Mouse (Mus musculus) urinary bladder, adult 2 months (tissue): Measurements from ENCODE around the gene Klk1b21. TPM values are rescaled to one million over a fixed set of nuclear protein-coding genes. Genes with fewer than 3 reads are reported as not detected.
"Not testable (repeated sequence)": the region's sequence is repeated elsewhere in the genome, so short reads cannot be mapped to it uniquely, and the experiment has no call there.

ENCODE experiments used
- DNase-seq: peaks from one replicate; pipeline ENCODE4 v3.0.0; 2022; ENCODE audit warnings: low spot score
- polyA plus RNA-seq: library from polyadenylated mRNA; depleted of rRNA; stranded (reverse); fragments of >200 nt; gene quantifications from 2 replicates; pipeline ENCODE4 v1.2.3, GENCODE M21; 2012; rRNA removed

Klk1b21 gene
- polyA plus RNA-seq, result not detected in 2 replicates

GRCm38 (mm10) chr7:44102028-44102427 lies at the start of gene Klk1b21:
Gene Klk1b21 (plus strand): TSS chr7:44102328.
- not testable (repeated sequence) for DNase-seq

DNA sequence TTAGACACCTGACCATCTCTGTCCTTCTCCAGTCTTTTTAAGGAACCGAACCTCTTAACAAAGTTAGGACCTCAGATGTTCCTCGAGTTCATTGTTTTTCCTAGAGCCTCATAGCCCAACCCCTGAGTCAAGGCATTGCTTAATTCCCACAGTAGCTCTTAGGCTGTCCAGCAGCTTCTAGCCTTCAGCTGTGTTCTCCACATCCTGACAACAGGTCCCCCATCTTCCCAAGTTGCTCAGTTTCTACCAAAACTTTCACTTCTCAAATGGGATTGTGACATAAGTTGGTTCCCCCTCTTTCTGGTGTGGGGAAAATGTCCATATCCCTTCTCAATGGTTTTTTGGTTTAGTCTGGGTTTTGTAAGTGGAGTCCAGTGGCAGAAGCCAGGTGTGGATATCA lies 30.0 kb upstream of the Klk1b21 start:
- DNase-seq, result no peak

- DNase-seq, result no peak
These were observed 24.4 kb upstream of the Klk1b21 start for GRCm38 (mm10) chr7:44077703-44078102.

DNA sequence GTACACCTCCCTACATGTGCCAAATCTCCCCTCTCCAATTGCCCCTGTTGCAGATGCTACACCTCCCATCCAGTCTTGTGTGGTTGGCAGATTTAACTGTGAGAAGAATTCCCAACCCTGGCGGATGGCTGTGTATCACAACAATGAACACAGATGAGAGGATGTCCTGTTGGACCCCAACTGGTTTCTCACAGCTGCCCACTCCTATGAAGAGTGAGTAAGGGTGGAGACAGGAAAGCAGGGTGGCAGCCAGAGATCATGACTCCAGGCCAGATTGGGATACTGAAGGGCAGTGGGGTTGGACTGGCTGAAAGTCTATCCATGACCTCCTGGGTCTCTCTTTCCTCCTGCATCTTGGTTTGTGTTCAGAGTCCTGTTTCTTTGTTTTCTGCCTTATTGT lies 6.0 kb upstream of the Klk1b21 start:
- DNase-seq, result no peak

DNA sequence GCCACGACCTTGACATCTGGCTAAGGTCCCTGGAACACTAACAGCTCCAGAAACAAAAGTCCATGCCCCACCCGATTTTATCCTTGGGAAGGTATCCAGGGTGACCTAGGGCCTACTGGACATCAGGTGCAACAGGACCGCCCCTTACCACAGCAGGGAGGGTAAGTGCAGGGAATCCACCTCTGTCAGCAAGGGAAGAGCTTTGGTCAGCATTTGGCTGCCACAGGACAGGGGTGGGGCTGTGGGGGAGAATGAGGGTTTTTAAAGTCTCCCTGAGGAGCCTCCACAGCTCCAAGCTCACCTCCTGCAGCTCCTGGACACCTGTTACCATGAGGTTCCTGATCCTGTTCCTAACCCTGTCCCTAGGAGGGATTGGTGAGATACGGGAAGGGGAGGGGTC lies 10.2 kb downstream of the Klk1b21 start, which contains the start of gene Klk1b22:
TSS of gene Klk1b22 (plus strand) at position 301 of the 400 bp plus-strand sequence.
- no peak for DNase-seq

- DNase-seq, result no peak
These were observed 21.3 kb downstream of the Klk1b21 start for GRCm38 (mm10) chr7:44123445-44123844.

- DNase-seq, result no peak
These were observed 34.3 kb downstream of the Klk1b21 start, which contains the start of gene Klk1b16 for GRCm38 (mm10) chr7:44136467-44136866. Gene Klk1b16 (plus strand): TSS chr7:44136767.

Other genes with a start within 250 kb of the Klk1b21 start
- gene Klk4, start 221.2 kb upstream of the Klk1b21 start, polyA plus RNA-seq, result not detected in 2 replicates
- not detected in 2 replicates for gene Klk15, start 168.6 kb upstream of the Klk1b21 start, polyA plus RNA-seq
- not detected in 2 replicates for gene Klk1b8, start 151.7 kb upstream of the Klk1b21 start, polyA plus RNA-seq
- not detected in 2 replicates for gene Klk1b1, start 135.6 kb upstream of the Klk1b21 start, polyA plus RNA-seq
- gene Klk1b9, start 126.3 kb upstream of the Klk1b21 start, polyA plus RNA-seq, result not detected in 2 replicates
- not detected in 2 replicates for gene Klk1b11, start 106.5 kb upstream of the Klk1b21 start, polyA plus RNA-seq
- not detected in 2 replicates for gene Klk1b26, start 90.2 kb upstream of the Klk1b21 start, polyA plus RNA-seq
- gene Klk1b27, start 50.0 kb upstream of the Klk1b21 start, polyA plus RNA-seq, result not detected in 2 replicates
- not detected in 2 replicates for gene Klk1b22, start 10.3 kb downstream of the Klk1b21 start, polyA plus RNA-seq
- gene Klk1b16, start 34.4 kb downstream of the Klk1b21 start, polyA plus RNA-seq, result not detected in 2 replicates
- not detected in 2 replicates for gene Klk1b24, start 85.9 kb downstream of the Klk1b21 start, polyA plus RNA-seq
- not detected in 2 replicates for gene Klk1b3, start 95.9 kb downstream of the Klk1b21 start, polyA plus RNA-seq
- gene Klk1b4, start 105.1 kb downstream of the Klk1b21 start, polyA plus RNA-seq, result not detected in 2 replicates
- not detected in 2 replicates for gene Klk1b5, start 113.6 kb downstream of the Klk1b21 start, polyA plus RNA-seq
- 0.17 and 0.40 TPM in 2 replicates for gene Klk1, start 123.0 kb downstream of the Klk1b21 start, polyA plus RNA-seq
- not detected in 2 replicates for gene Gm36864, start 133.8 kb downstream of the Klk1b21 start, polyA plus RNA-seq
- 0.71 and 1.1 TPM in 2 replicates for gene 1700028J19Rik, start 144.4 kb downstream of the Klk1b21 start, polyA plus RNA-seq
- gene 2410002F23Rik, start 144.4 kb downstream of the Klk1b21 start, polyA plus RNA-seq, result 100 and 125 TPM in 2 replicates
- gene Acp4, start 155.1 kb downstream of the Klk1b21 start, polyA plus RNA-seq, result not detected in 2 replicates
- 0.65 TPM in 1 of 2 replicates, not detected in the other for gene Gm15517, start 159.1 kb downstream of the Klk1b21 start, polyA plus RNA-seq
- gene Clec11a, start 204.6 kb downstream of the Klk1b21 start, polyA plus RNA-seq, result 17.2 and 19.7 TPM in 2 replicates
- 0.85 and 1.9 TPM in 2 replicates for gene Shank1, start 207.9 kb downstream of the Klk1b21 start, polyA plus RNA-seq